Mouse (Mus musculus): ENCODE data around the gene Atrnl1.

DNA sequence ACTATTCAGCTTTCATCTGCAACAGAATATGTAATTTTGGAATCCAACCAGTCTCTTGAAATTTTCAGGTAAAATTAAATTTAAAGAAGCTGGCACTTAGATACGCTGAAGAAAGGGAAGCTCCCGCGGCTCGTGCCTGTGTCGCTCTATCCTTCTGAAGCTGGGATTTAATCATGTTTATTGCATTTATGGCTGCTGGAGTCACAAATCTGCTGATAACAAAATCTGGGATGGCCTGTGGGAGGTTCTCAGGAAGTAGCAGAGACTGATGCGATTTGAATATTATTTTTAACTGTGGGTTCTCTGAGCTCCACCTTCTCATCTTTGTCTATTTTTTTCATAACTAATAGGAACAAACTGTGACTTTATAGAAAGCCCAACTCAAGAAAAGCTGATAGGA is 33.6 kb upstream of the Atrnl1 start:
- TF ChIP-seq POLR2A (IDR thresholded peaks at IDR 0.05; ENCODE audit: low read depth, low read length) (no peak), CTCF (IDR thresholded peaks at IDR 0.05; ENCODE audit: extremely low read depth, insufficient read depth, insufficient read length, insufficient replicate concordance) (no peak)
